Mouse (Mus musculus): ENCODE measurements around the gene Hus1. TPM values are rescaled to one million over a fixed set of nuclear protein-coding genes. Genes with fewer than 3 reads are reported as not detected.

The Hus1 gene
- total and polyA plus RNA-seq, 3 experiments = 14.3 to 31.0 (median 29.9) TPM

GRCm38 (mm10) chr11:9060484-9060883, 49.5 kb upstream of the Hus1 start:
- Histone ChIP-seq H3K9ac (ENCODE audit: insufficient read depth, low read depth) (no peak overlapping the region), H3K4me2 (ENCODE audit: insufficient read depth, low read depth, poor library complexity, severe bottlenecking) (no peak overlapping the region), H3K9me3 (replicated peaks; ENCODE audit: low read length) (no peaks in the 10 kb centered on the region), H3K4me3 (replicated peaks in 1 of 3; ENCODE audit: low read depth in 2 of 3, low read length in 2 of 3, poor library complexity in 1 of 3) (no peak overlapping the region), H3K79me2 (replicated peaks; ENCODE audit: control insufficient read depth, extremely low read depth, insufficient read depth, poor library complexity, severe bottlenecking) (no peaks in the 10 kb centered on the region), H3K27me3 (replicated peaks) (peaks cover 77% of the 10 kb centered on the region), H3K27ac (ENCODE audit: insufficient read depth, low read depth) (no peak overlapping the region), H3K4me1 (ENCODE audit: control insufficient read depth in 1 of 2, insufficient read depth in 2 of 2) (peaks cover 3 to 16% of the 10 kb centered on the region in 2 experiments; a peak in 3 of 4 replicates), H3K36me3 (replicated peaks in 1 of 2; ENCODE audit: control insufficient read depth in 1 of 2, insufficient read depth in 1 of 2, low read length in 1 of 2) (no peaks in the 10 kb centered on the region)
- in situ Hi-C loops (cut with MboI; ENCODE audit: low pct_ligation_motif_present, low pct_unique_long_range_greater_than_20kb, low sequenced_read_pairs) = no loop called here
- dilution Hi-C loops (cut with MboI; ENCODE audit: extremely low pct_ligation_motif_present, extremely low pct_unique_long_range_greater_than_20kb, low sequenced_read_pairs) = no loop called here
- TF ChIP-seq MAZ (IDR thresholded peaks at IDR 0.05; ENCODE audit: low read depth, low read length) (no peak), NRF1 (IDR thresholded peaks at IDR 0.05; ENCODE audit: low read depth, low read length) (no peak), CHD2 (IDR thresholded peaks at IDR 0.05; ENCODE audit: low read length) (no peak), PAX5 (IDR thresholded peaks at IDR 0.05; ENCODE audit: low read length) (no peak), SMC3 (IDR thresholded peaks at IDR 0.05; ENCODE audit: low read depth, low read length) (no peak), TCF12 (IDR thresholded peaks at IDR 0.05; ENCODE audit: low read depth, low read length) (no peak), RCOR1 (conservative IDR thresholded peaks at IDR 0.05; ENCODE audit: low read depth, low read length) (no peak), EP300 (IDR thresholded peaks at IDR 0.05; ENCODE audit: low read length) (no peak), POLR2A (IDR thresholded peaks at IDR 0.05; ENCODE audit: low read depth, low read length) (no peak), HCFC1 (IDR thresholded peaks at IDR 0.05; ENCODE audit: low read depth, low read length) (no peak), MAX (IDR thresholded peaks at IDR 0.05; ENCODE audit: low read length) (no peak), GABPA (IDR thresholded peaks at IDR 0.05; ENCODE audit: insufficient replicate concordance, low read depth, low read length) (no peak), TBP (conservative IDR thresholded peaks at IDR 0.05; ENCODE audit: low read depth, low read length) (no peak), BHLHE40 (IDR thresholded peaks at IDR 0.05; ENCODE audit: low read depth, low read length) (no peak), ZNF384 (IDR thresholded peaks at IDR 0.05; ENCODE audit: low read depth, low read length) (no peak), MEF2A (IDR thresholded peaks at IDR 0.05; ENCODE audit: borderline replicate concordance, low read depth, low read length) (no peak), USF1 (IDR thresholded peaks at IDR 0.05; ENCODE audit: low read depth, low read length) (no peak)
- no peak for DNase-seq (ENCODE audit: extremely low read depth)

DNA sequence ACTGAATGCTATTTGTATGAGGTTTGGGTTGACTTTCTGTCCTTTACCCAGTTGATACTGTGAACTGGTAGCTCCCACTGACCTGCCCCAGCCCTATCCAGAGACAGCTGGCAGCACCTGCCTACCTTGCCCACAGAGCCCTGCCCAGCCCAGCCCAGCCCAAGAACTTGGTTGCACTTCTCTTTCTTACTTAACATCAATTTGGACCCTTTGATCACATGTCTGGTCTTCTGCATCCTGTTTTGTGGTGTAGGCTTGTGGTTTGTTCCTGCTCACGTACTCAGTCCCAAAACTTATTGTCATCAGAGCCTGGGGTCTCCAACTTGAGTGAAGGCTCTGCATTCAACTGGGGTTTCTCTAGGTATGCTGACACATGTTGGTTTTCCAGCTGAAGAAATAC, 49.0 kb upstream of the Hus1 start:
- no peak for TF ChIP-seq GABPA (IDR thresholded peaks at IDR 0.05; ENCODE audit: insufficient replicate concordance, low read depth, low read length)
- TF ChIP-seq TCF12 (IDR thresholded peaks at IDR 0.05; ENCODE audit: low read depth, low read length) = 0 out of 2 replicates have a peak, but pooled peaks have one; percentile 16
- no peaks in the 10 kb centered on the region for H3K36me3 ChIP-seq (replicated peaks in 1 of 2; ENCODE audit: control insufficient read depth in 1 of 2, insufficient read depth in 1 of 2, low read length in 1 of 2)
- in situ Hi-C loops (cut with MboI; ENCODE audit: low pct_ligation_motif_present, low pct_unique_long_range_greater_than_20kb, low sequenced_read_pairs) = no loop called here
- H3K79me2 ChIP-seq (replicated peaks; ENCODE audit: control insufficient read depth, extremely low read depth, insufficient read depth, poor library complexity, severe bottlenecking) = no peaks in the 10 kb centered on the region
- no peak overlapping the region for H3K4me3 ChIP-seq (replicated peaks in 1 of 3; ENCODE audit: low read depth in 2 of 3, low read length in 2 of 3, poor library complexity in 1 of 3)
- H3K9ac ChIP-seq (ENCODE audit: insufficient read depth, low read depth) = no peak overlapping the region
- no peak for DNase-seq (ENCODE audit: extremely low read depth)
- H3K4me2 ChIP-seq (ENCODE audit: insufficient read depth, low read depth, poor library complexity, severe bottlenecking) = no peak overlapping the region
- no peaks in the 10 kb centered on the region for H3K9me3 ChIP-seq (replicated peaks; ENCODE audit: low read length)
- H3K4me1 ChIP-seq (ENCODE audit: control insufficient read depth in 1 of 2, insufficient read depth in 2 of 2) = peaks cover 3 to 16% of the 10 kb centered on the region in 2 experiments; a peak in 3 of 4 replicates
- no peak overlapping the region for H3K27ac ChIP-seq (ENCODE audit: insufficient read depth, low read depth)
- peaks cover 74% of the 10 kb centered on the region for H3K27me3 ChIP-seq (replicated peaks)
- dilution Hi-C loops (cut with MboI; ENCODE audit: extremely low pct_ligation_motif_present, extremely low pct_unique_long_range_greater_than_20kb, low sequenced_read_pairs) = no loop called here
